Mouse (Mus musculus) neural tube, embryonic 14.5 days (tissue): ENCODE data around the gene Gk5. TPM values are rescaled to one million over a fixed set of nuclear protein-coding genes. Genes with fewer than 3 reads are reported as not detected.

Source experiments
- ATAC-seq: fragments of 200-750 bp; cut with Nextera tagmentation; 2 replicates; pipeline ENCODE4 v1.8.0; 2017; ENCODE audit warnings: low read depth, mild to moderate bottlenecking, moderate TSS enrichment, moderate library complexity
- H3K27ac ChIP-seq: fragments of 300-500 bp; sonication (generic); 2 replicates; pipeline ENCODE4 v1.5.1; 2014; ENCODE audit warnings: low read depth, mild to moderate bottlenecking, control low read depth, low read length, moderate library complexity, mixed read lengths
- H3K27me3 ChIP-seq: fragments of 300-500 bp; sonication (generic); 2 replicates; pipeline ENCODE4 v1.6.1; 2014; ENCODE audit warnings: low read length; ENCODE audit not compliant: control insufficient read depth, insufficient read depth
- H3K36me3 ChIP-seq: fragments of 300-500 bp; sonication (generic); 2 replicates; pipeline ENCODE4 v1.6.1; 2014; ENCODE audit warnings: low read length, mixed read lengths; ENCODE audit not compliant: control insufficient read depth, insufficient read depth
- H3K4me1 ChIP-seq: fragments of 300-500 bp; sonication (generic); 2 replicates; pipeline ENCODE4 v1.6.1; 2014; ENCODE audit warnings: low read length; ENCODE audit not compliant: control insufficient read depth, insufficient read depth
- H3K4me2 ChIP-seq: fragments of 300-500 bp; sonication (generic); 2 replicates; pipeline ENCODE4 v1.6.1; 2014; ENCODE audit warnings: mild to moderate bottlenecking, low read depth, low read length, control low read depth
- H3K4me3 ChIP-seq: fragments of 300-500 bp; sonication (generic); 2 replicates; pipeline ENCODE4 v1.5.1; 2014; ENCODE audit warnings: low read depth, low read length, control low read depth, mixed read lengths
- H3K9ac ChIP-seq: fragments of 300-500 bp; sonication (generic); replicated peaks from 2 replicates; pipeline ENCODE4 v1.6.1; 2014; ENCODE audit warnings: low read depth, mild to moderate bottlenecking, control low read depth, low read length, mixed read lengths
- H3K9me3 ChIP-seq: fragments of 300-500 bp; sonication (generic); 2 replicates; pipeline ENCODE4 v1.6.1; 2016; ENCODE audit warnings: low read length; ENCODE audit not compliant: control insufficient read depth
- WGBS: fragments of 180-500 bp; shearing (Covaris S2); extraction: QIAGEN DNeasy Blood & Tissue Kit; methylation state at CpG from one replicate; pipeline ENCODE4 v1.1.7; 2014; 5-methylcytosine and 5-hydroxymethylcytosine counted together
- polyA plus RNA-seq: library from polyadenylated mRNA; unstranded; fragments of >200 nt; fragmentation: Nextera tagmentation; extraction: Ambion mirVana; gene quantifications from 2 replicates; pipeline ENCODE4 v1.2.1, GENCODE M21; 2014

Gene Gk5
- polyA plus RNA-seq, 1 experiment from 2014 or later = 4.0 TPM

DNA sequence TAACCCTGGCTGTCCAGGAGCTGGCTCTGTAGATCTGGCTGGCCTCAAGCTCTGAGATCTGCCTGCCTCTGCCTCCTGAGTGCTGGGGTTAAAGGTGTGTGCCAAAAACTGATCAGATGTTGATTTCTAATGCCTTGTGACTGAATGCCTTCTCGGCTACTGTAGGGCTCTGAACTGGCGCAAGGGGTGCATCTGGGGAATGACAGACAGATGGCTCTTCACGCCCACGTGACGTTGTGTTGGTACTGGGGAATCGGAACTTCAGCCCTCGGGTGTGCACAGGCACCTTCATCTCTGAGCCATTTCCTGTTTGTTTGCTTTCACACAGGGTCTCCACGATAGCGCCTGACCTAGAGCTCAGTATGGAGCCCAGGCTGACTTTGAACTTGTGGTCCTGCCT lies 19.8 kb downstream of the Gk5 start:
- no peak overlapping the region for H3K4me2 ChIP-seq
- no peak overlapping the region for H3K4me3 ChIP-seq
- 91% methylated on average over 9 of the region's 9 CpGs for WGBS
- no peak overlapping the region for H3K27ac ChIP-seq
- H3K36me3 ChIP-seq = no peaks in the 10 kb centered on the region
- no peak for ATAC-seq
- H3K9ac ChIP-seq = no peak overlapping the region
- H3K27me3 ChIP-seq = no peaks in the 10 kb centered on the region
- no peaks in the 10 kb centered on the region for H3K4me1 ChIP-seq
- no peaks in the 10 kb centered on the region for H3K9me3 ChIP-seq

DNA sequence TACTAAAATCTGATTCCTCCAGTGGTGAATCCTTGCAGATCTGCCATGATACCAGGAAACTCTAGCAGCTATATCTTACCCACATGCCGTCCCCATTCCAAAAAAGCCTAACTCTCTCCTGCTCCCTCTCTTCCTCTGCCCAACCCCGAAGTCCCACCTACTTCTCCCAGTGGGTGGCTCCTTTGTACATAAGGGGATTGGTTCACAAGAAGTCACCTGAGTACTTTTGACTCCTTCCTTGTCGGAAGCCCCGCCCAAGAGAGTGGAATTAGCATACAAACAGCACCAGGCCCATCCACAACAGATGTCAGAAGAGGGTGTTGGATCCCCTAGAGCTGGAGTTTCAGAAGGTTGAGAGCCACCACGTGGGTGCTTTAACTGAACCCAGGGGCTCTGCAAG lies 20.7 kb downstream of the Gk5 start:
- no peaks in the 10 kb centered on the region for H3K9me3 ChIP-seq
- H3K36me3 ChIP-seq = no peaks in the 10 kb centered on the region
- H3K9ac ChIP-seq = no peak overlapping the region
- no peak overlapping the region for H3K27ac ChIP-seq
- ATAC-seq = no peak
- no peaks in the 10 kb centered on the region for H3K4me1 ChIP-seq
- no peak overlapping the region for H3K4me3 ChIP-seq
- no peak overlapping the region for H3K4me2 ChIP-seq
- WGBS = 45% methylated on average over 5 of the region's 5 CpGs
- H3K27me3 ChIP-seq = no peaks in the 10 kb centered on the region

DNA sequence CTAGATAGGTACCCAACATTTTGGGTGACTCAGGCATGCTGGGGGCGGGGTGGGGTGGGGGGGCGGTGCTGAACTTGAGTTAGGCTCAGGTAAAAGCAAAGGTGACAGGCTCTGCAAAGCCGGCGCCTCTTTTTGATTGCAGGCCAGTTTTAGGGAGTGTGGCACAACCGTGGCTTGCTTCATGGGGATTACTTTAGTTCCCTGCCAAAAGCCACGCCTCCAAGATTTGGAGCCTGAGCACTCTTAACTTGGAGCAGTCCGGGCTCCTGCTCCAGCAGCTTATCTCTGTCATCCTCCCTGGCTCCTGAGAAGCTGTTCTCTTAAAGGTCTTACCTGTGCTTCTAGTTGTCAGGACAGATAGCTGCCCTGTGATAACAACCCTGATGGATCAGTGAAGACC lies 21.8 kb downstream of the Gk5 start:
- no peak overlapping the region for H3K4me3 ChIP-seq
- no peaks in the 10 kb centered on the region for H3K27me3 ChIP-seq
- no peak for ATAC-seq
- no peaks in the 10 kb centered on the region for H3K4me1 ChIP-seq
- H3K9ac ChIP-seq = no peak overlapping the region
- no peak overlapping the region for H3K27ac ChIP-seq
- no peaks in the 10 kb centered on the region for H3K36me3 ChIP-seq
- H3K9me3 ChIP-seq = no peaks in the 10 kb centered on the region
- H3K4me2 ChIP-seq = no peak overlapping the region
- 75% methylated on average over 7 of the region's 7 CpGs for WGBS

DNA sequence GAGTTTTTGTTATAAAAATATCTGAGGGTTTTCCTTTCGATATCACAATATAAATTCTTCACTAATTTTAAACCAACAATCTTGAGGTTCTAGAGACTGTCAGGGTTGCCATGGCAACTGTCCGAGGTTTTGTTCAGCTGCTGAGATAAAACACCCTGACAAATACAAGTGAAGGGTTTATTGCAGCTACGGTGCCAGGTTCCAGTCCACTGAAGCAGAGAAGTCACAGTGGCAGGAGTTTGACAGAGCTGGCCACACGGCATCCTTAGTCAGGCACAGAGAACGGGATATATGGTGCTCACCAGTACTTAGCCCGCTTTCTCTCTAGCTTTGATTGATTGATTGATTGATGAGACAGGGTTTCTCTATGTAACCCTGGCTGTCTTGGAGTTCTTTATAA lies 23.3 kb downstream of the Gk5 start:
- no peak for ATAC-seq
- Histone ChIP-seq H3K27ac (no peak overlapping the region), H3K9ac (no peak overlapping the region), H3K4me1 (no peaks in the 10 kb centered on the region), H3K27me3 (no peaks in the 10 kb centered on the region), H3K9me3 (no peaks in the 10 kb centered on the region), H3K36me3 (no peaks in the 10 kb centered on the region), H3K4me2 (no peak overlapping the region), H3K4me3 (no peak overlapping the region)
- 41% methylated on average over 6 of the region's 6 CpGs for WGBS

DNA sequence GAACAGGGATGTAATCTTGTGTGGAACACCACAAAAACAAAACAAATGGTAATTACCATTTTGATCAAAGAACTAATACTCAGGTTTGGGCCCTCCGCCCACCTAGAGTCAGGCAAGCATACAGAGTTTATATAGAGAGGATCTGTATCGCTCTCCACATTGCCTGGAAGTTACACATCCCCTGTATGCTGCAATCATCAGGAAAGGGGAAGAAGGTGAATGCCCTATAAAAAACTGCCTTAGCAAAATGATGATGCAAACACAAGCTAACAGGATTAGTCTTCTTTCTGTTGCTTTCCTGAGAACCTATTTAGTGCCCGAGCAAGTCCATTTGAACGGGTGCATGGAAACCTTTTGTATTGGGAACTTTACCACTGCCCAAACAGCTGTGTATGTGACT lies 24.5 kb downstream of the Gk5 start:
- ATAC-seq = no peak
- Histone ChIP-seq H3K36me3 (no peaks in the 10 kb centered on the region), H3K4me1 (no peaks in the 10 kb centered on the region), H3K9me3 (no peaks in the 10 kb centered on the region), H3K4me3 (no peak overlapping the region), H3K9ac (no peak overlapping the region), H3K4me2 (no peak overlapping the region), H3K27ac (no peak overlapping the region), H3K27me3 (no peaks in the 10 kb centered on the region)
- WGBS = 93% methylated on average over 4 of the region's 4 CpGs

DNA sequence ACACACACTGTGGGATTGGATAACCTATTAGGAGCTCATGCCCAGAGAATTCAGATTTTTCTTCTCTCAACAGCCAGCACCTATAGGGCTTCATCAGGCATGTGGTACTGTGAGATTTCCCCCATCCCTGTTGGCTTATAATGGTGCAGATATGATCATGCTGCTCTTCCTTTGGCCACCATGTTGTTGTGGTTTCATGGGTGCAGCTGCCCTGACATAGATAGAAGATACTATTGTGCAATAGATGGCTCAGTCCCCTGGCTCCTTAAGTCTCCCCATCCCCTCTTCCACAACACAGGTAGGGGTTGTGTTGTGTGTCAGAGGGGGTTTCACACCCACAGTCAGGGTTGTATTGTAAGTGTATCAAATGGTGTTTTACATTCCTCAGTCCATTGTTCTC lies 25.7 kb downstream of the Gk5 start:
- H3K4me3 ChIP-seq = no peak overlapping the region
- ATAC-seq = no peak
- no peaks in the 10 kb centered on the region for H3K27me3 ChIP-seq
- no peaks in the 10 kb centered on the region for H3K36me3 ChIP-seq
- no peaks in the 10 kb centered on the region for H3K4me1 ChIP-seq
- no peak overlapping the region for H3K4me2 ChIP-seq
- H3K27ac ChIP-seq = no peak overlapping the region
- no peak overlapping the region for H3K9ac ChIP-seq
- H3K9me3 ChIP-seq = no peaks in the 10 kb centered on the region

DNA sequence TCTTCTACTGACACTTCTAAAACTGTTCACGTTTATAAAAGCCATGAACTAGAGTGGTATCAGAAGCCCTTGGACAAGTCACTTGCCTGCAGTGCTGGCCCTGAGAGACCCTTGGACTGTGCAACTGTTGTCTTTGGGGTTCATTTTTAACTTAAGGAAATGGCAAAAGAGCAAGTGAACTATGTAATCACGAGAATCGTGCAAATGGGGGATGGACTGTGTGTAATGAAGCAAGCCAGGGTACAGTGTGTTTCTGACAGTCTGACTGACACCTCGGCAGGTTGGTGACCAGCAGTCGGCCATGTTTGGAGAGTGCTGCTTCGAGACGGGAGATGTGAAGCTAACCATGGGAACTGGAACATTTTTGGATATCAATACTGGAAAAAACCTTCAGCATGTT lies 33.6 kb downstream of the Gk5 start:
- Histone ChIP-seq H3K36me3 (no peaks in the 10 kb centered on the region), H3K4me1 (no peaks in the 10 kb centered on the region), H3K4me2 (no peak overlapping the region), H3K9ac (no peak overlapping the region), H3K9me3 (no peaks in the 10 kb centered on the region), H3K27ac (no peak overlapping the region), H3K4me3 (no peak overlapping the region), H3K27me3 (no peaks in the 10 kb centered on the region)
- ATAC-seq = no peak
- 93% methylated on average over 7 of the region's 7 CpGs for WGBS

DNA sequence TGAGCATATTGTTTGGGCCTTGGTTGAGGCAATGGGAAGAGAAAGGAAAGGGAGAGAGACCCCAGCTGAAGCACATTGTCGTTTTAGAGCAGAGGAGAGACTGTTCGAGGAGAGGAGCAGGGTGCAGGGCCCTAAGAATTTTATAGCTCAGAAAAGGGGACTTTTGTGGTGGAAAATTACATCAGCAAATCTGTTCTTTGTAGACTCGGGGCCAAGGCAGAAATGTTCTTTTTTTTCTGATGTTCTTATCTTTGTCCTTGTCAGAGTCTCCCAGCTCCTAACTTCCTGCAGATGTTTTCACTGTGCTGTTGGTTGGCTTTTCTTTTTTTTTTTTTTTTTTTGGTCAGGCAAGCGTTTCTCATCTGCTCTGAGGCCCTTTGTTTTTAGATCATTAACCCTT lies 39.3 kb downstream of the Gk5 start:
- no peak overlapping the region for H3K9ac ChIP-seq
- no peak overlapping the region for H3K4me3 ChIP-seq
- no peaks in the 10 kb centered on the region for H3K36me3 ChIP-seq
- H3K27me3 ChIP-seq = no peaks in the 10 kb centered on the region
- H3K27ac ChIP-seq = no peak overlapping the region
- ATAC-seq = no peak
- no peaks in the 10 kb centered on the region for H3K4me1 ChIP-seq
- WGBS = 54% methylated on average over 4 of the region's 4 CpGs
- H3K4me2 ChIP-seq = no peak overlapping the region
- no peaks in the 10 kb centered on the region for H3K9me3 ChIP-seq

DNA sequence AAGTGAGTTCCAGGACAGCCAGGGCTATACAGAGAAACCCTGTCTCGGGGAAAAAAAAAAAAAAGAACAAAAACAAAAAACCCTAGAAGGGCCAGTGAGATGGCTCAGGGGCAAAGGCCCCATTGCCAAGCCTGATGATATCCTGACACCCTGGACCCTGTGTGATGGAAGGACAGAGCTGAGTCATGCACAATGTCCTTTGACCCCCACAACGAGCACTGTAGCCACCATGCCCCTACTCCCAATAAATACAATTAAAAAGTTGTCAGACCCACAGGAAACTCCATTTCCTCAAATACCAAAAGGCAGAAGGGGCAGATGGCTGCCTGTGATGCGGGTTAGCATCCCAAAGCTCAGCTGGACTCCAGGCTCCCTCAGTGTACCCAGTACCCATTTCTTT lies 39.9 kb downstream of the Gk5 start:
- H3K36me3 ChIP-seq = no peaks in the 10 kb centered on the region
- no peaks in the 10 kb centered on the region for H3K9me3 ChIP-seq
- no peak overlapping the region for H3K9ac ChIP-seq
- H3K27me3 ChIP-seq = no peaks in the 10 kb centered on the region
- no peak overlapping the region for H3K4me2 ChIP-seq
- ATAC-seq = no peak
- 82% methylated on average over 3 of the region's 3 CpGs for WGBS
- no peaks in the 10 kb centered on the region for H3K4me1 ChIP-seq
- H3K27ac ChIP-seq = no peak overlapping the region
- no peak overlapping the region for H3K4me3 ChIP-seq

DNA sequence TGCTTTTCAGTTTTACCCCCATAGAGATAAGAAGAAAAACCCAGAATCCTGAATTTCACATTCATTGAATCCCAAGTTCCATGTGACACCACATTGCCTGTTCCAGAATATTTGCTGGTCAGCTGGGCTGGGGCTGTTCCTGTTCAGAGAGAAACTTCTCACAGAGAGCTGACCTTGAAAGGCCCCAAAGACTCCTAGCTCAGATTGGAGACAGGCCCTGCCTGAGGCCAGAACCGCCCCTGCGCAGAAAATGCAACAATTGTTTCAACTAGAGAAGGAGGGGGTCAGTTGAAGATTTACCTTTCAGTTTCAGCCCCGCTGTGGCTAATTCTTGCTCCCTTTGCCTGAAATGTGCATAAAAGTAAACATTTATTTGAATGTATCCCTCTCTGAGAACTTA lies 41.6 kb downstream of the Gk5 start:
- Histone ChIP-seq H3K27me3 (no peaks in the 10 kb centered on the region), H3K36me3 (no peaks in the 10 kb centered on the region), H3K4me2 (no peak overlapping the region), H3K9me3 (no peaks in the 10 kb centered on the region), H3K4me3 (no peak overlapping the region), H3K9ac (no peak overlapping the region), H3K4me1 (no peaks in the 10 kb centered on the region), H3K27ac (no peak overlapping the region)
- ATAC-seq = no peak
- 91% methylated on average over 3 of the region's 3 CpGs for WGBS
